Mouse (Mus musculus) MEL (cell line): ENCODE data around the gene Serpinb6b.

Source experiments
- CHD1 ChIP-seq: IDR thresholded peaks from 2 replicates; pipeline ENCODE4 v1.6.1; 2012; ENCODE audit warnings: low read depth, mild to moderate bottlenecking, inconsistent platforms, low read length, improper control_type of control experiment
- CHD2 ChIP-seq: IDR thresholded peaks from 2 replicates; pipeline ENCODE4 v1.6.1; 2011; ENCODE audit warnings: low read length, improper control_type of control experiment
- CTCF ChIP-seq, 3 experiments: IDR thresholded peaks in 2 of 3; conservative IDR thresholded peaks in 1 of 3; 2 replicates each; pipeline ENCODE4 v1.5.1; 2011 to 2012; ENCODE audit warnings: low read length in 3 of 3, low read depth in 2 of 3, mild to moderate bottlenecking in 2 of 3, improper control_type of control experiment in 1 of 3, inconsistent platforms in 1 of 3, mixed read lengths in 1 of 3, moderate library complexity in 1 of 3; ENCODE audit not compliant: control insufficient read depth in 1 of 3, insufficient read depth in 1 of 3, poor library complexity in 1 of 3, severe bottlenecking in 1 of 3
- EP300 ChIP-seq, 2 experiments: IDR thresholded peaks; 2 replicates each; pipeline ENCODE4 v1.6.1; 2011; ENCODE audit warnings: improper control_type of control experiment in 2 of 2, low read length in 2 of 2, low read depth in 1 of 2, mild to moderate bottlenecking in 1 of 2
- GATA1 ChIP-seq: IDR thresholded peaks from 2 replicates; pipeline ENCODE4 v1.6.1; 2011; ENCODE audit warnings: low read depth, low read length, improper control_type of control experiment
- MEF2A ChIP-seq: IDR thresholded peaks from 2 replicates; pipeline ENCODE4 v1.6.1; 2014; ENCODE audit warnings: low read depth, mild to moderate bottlenecking, inconsistent platforms, low read length, improper control_type of control experiment; ENCODE audit not compliant: poor library complexity, insufficient replicate concordance, severe bottlenecking; ENCODE audit errors: extremely low read depth
- POLR2A ChIP-seq, 2 experiments: IDR thresholded peaks; 2 replicates each; pipeline ENCODE4 v1.6.1; 2011 to 2012; ENCODE audit warnings: low read length in 2 of 2, mild to moderate bottlenecking in 2 of 2, control low read depth in 1 of 2, improper control_type of control experiment in 1 of 2, low read depth in 1 of 2, moderate library complexity in 1 of 2; ENCODE audit not compliant: control insufficient read depth in 1 of 2, insufficient read depth in 1 of 2, poor library complexity in 1 of 2
- TAL1 ChIP-seq: IDR thresholded peaks from 2 replicates; pipeline ENCODE4 v1.6.1; 2012; ENCODE audit warnings: mild to moderate bottlenecking, inconsistent platforms, low read length, moderate library complexity, mixed read lengths
- USF1 ChIP-seq: IDR thresholded peaks from 2 replicates; pipeline ENCODE4 v1.6.1; 2014; ENCODE audit warnings: low read depth, mild to moderate bottlenecking, inconsistent platforms, low read length, improper control_type of control experiment, moderate library complexity

DNA sequence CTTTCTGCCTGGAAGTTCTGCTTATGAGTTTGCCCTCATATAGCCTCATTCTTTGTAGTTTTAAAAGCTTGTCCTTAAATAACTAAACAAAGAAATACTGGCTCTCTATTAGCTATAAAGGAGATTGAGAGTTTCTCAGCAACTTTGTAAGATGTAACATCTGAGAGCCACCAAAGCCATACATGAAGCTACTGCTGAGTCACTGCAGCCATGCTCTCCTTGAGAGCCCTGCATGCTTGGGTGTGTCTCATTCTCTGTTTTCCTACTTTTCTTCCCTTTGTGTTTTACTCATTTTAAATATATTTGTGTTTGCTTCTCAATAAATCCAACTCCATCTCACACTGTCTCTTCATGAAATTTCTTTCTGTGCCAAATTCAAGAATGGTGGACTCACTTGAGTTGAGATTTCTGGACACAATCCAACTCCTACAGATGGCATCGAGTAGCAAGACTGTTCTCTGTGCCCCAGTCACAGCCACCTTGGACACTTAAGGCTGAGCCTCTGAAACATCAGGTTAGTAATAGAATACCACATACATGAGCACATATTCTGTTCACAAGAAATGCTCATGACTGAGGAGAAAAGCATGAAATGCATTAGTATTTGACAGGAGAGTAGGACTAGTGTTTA, 61.5 kb downstream of the Serpinb6b start:
- TF ChIP-seq CHD1 (no peak), CHD2 (no peak), CTCF (IDR thresholded peaks at IDR 0.05 in 2 of 3, conservative IDR thresholded peaks at IDR 0.05 in 1 of 3; ENCODE audit: control insufficient read depth in 1 of 3, insufficient read depth in 1 of 3, low read depth in 2 of 3, low read length in 3 of 3, poor library complexity in 1 of 3, severe bottlenecking in 1 of 3) (no peak), EP300 (IDR thresholded peaks at IDR 0.05; ENCODE audit: low read depth in 1 of 2, low read length in 2 of 2) (no peak), GATA1 (no peak), POLR2A (IDR thresholded peaks at IDR 0.05; ENCODE audit: control insufficient read depth in 1 of 2, insufficient read depth in 1 of 2, low read depth in 1 of 2, low read length in 2 of 2, poor library complexity in 1 of 2) (no peak), USF1 (no peak), TAL1 (no peak), MEF2A (no peak)
